Mouse (Mus musculus) stomach, postnatal 0 days (tissue): Measurements from ENCODE around the gene Fto. TPM values are rescaled to one million over a fixed set of nuclear protein-coding genes. Genes with fewer than 3 reads are reported as not detected.

ENCODE experiments used
- ATAC-seq: fragments of 200-750 bp; cut with Nextera tagmentation; 2 replicates; pipeline ENCODE4 v1.8.0; 2017; ENCODE audit not compliant: low FRiP score, low TSS enrichment
- DNase-seq: peaks from one replicate; pipeline ENCODE4 v3.0.0-alpha.2; 2016; ENCODE audit warnings: low spot score
- H3K27ac ChIP-seq: fragments of 300-500 bp; sonication (generic); replicated peaks from 2 replicates; pipeline ENCODE4 v1.5.1; 2014; ENCODE audit warnings: mild to moderate bottlenecking, control low read depth
- H3K27me3 ChIP-seq: fragments of 300-500 bp; sonication (generic); 2 replicates; pipeline ENCODE4 v1.6.1; 2014; ENCODE audit warnings: low read length; ENCODE audit not compliant: control insufficient read depth, insufficient read depth
- H3K36me3 ChIP-seq: fragments of 300-500 bp; sonication (generic); 2 replicates; pipeline ENCODE4 v1.6.1; 2014; ENCODE audit warnings: low read length, mixed read lengths; ENCODE audit not compliant: control insufficient read depth, insufficient read depth
- H3K4me1 ChIP-seq: fragments of 300-500 bp; sonication (generic); replicated peaks from 2 replicates; pipeline ENCODE4 v1.6.1; 2014; ENCODE audit warnings: antibody characterized with exemption; ENCODE audit not compliant: control insufficient read depth, insufficient read depth
- H3K4me2 ChIP-seq: fragments of 300-500 bp; sonication (generic); replicated peaks from 2 replicates; pipeline ENCODE4 v1.6.1; 2014; ENCODE audit warnings: low read depth, mild to moderate bottlenecking, control low read depth, moderate library complexity
- H3K4me3 ChIP-seq: fragments of 300-500 bp; sonication (generic); 2 replicates; pipeline ENCODE4 v1.5.1; 2014; ENCODE audit warnings: low read depth, low read length, control low read depth
- H3K9ac ChIP-seq: fragments of 300-500 bp; sonication (generic); 2 replicates; pipeline ENCODE4 v1.6.1; 2014; ENCODE audit warnings: mild to moderate bottlenecking, low read length, control low read depth, mixed read lengths
- H3K9me3 ChIP-seq: fragments of 300-500 bp; sonication (generic); 2 replicates; pipeline ENCODE4 v1.6.1; 2016; ENCODE audit warnings: low read length; ENCODE audit not compliant: control insufficient read depth
- CTCF ChIP-seq: IDR thresholded peaks from 2 replicates; pipeline ENCODE4 v1.5.1; 2016; ENCODE audit warnings: antibody characterized with exemption, low read depth, mild to moderate bottlenecking, moderate library complexity
- EP300 ChIP-seq: optimal IDR thresholded peaks from 2 replicates; pipeline ENCODE3; 2016; ENCODE audit warnings: antibody characterized with exemption
- WGBS: fragments of 180-500 bp; shearing (Covaris S2); extraction: QIAGEN DNeasy Blood & Tissue Kit; methylation state at CpG from one replicate; pipeline ENCODE4 v1.1.7; 2014; 5-methylcytosine and 5-hydroxymethylcytosine counted together
- polyA plus RNA-seq: library from polyadenylated mRNA; unstranded; fragments of >200 nt; fragmentation: Nextera tagmentation; extraction: Ambion mirVana; gene quantifications from 2 replicates; pipeline ENCODE4 v1.2.1, GENCODE M21; 2015

Gene Fto
- polyA plus RNA-seq, 1 experiment from 2014 or later: 25.7 TPM

GRCm38 (mm10) chr8:91340746-91341145, 27.4 kb downstream of the Fto start:
- no peak overlapping the region for H3K4me3 ChIP-seq
- 31% methylated on average over 1 of the region's 1 CpGs for WGBS
- no peak overlapping the region for H3K9ac ChIP-seq
- H3K4me2 ChIP-seq: no peak overlapping the region
- DNase-seq (no peak), ATAC-seq (no peak)
- no peaks in the 10 kb centered on the region for H3K27me3 ChIP-seq
- no peaks in the 10 kb centered on the region for H3K4me1 ChIP-seq
- no peak overlapping the region for H3K27ac ChIP-seq
- no peak for TF ChIP-seq EP300
- no peak for TF ChIP-seq CTCF
- H3K9me3 ChIP-seq: no peaks in the 10 kb centered on the region
- H3K36me3 ChIP-seq: no peaks in the 10 kb centered on the region

- no peak overlapping the region for H3K4me2 ChIP-seq
- no peaks in the 10 kb centered on the region for H3K9me3 ChIP-seq
- ATAC-seq (no peak), DNase-seq (no peak)
- no peak for TF ChIP-seq EP300
- no peaks in the 10 kb centered on the region for H3K36me3 ChIP-seq
- H3K27ac ChIP-seq: no peak overlapping the region
- no peak overlapping the region for H3K4me3 ChIP-seq
- H3K4me1 ChIP-seq: no peaks in the 10 kb centered on the region
- H3K27me3 ChIP-seq: no peaks in the 10 kb centered on the region
- 59% methylated on average over 5 of the region's 5 CpGs for WGBS
- no peak overlapping the region for H3K9ac ChIP-seq
Measured at GRCm38 (mm10) chr8:91342196-91342595, 28.9 kb downstream of the Fto start.

GRCm38 (mm10) chr8:91342798-91343197, 29.5 kb downstream of the Fto start:
- Histone ChIP-seq H3K27ac (no peak overlapping the region), H3K9me3 (no peaks in the 10 kb centered on the region), H3K4me2 (no peak overlapping the region), H3K4me1 (no peaks in the 10 kb centered on the region; the same call in 1 of the 2 replicates), H3K36me3 (no peaks in the 10 kb centered on the region), H3K4me3 (no peak overlapping the region), H3K9ac (no peak overlapping the region), H3K27me3 (no peaks in the 10 kb centered on the region)
- TF ChIP-seq EP300: no peak
- TF ChIP-seq CTCF: no peak
- WGBS: 75% methylated on average over 5 of the region's 5 CpGs
- DNase-seq: no peak
- ATAC-seq: no peak

GRCm38 (mm10) chr8:91344659-91345058, 31.3 kb downstream of the Fto start:
- 86% methylated on average over 11 of the region's 11 CpGs for WGBS
- ATAC-seq (no peak), DNase-seq (no peak)

GRCm38 (mm10) chr8:91347146-91347545, 33.8 kb downstream of the Fto start:
- DNase-seq: no peak
- H3K4me1 ChIP-seq: peaks cover 2% of the 10 kb centered on the region; the same call in 1 of the 2 replicates
- no peaks in the 10 kb centered on the region for H3K9me3 ChIP-seq
- H3K4me2 ChIP-seq: no peak overlapping the region
- no peak for ATAC-seq
- H3K27ac ChIP-seq: peak overlapping the region; percentile 24; the same call in 1 of the 2 replicates
- 77% methylated on average over 10 of the region's 10 CpGs for WGBS
- no peak overlapping the region for H3K4me3 ChIP-seq
- no peak for TF ChIP-seq EP300
- peak; percentile 39; the same call in 1 of the 2 replicates for TF ChIP-seq CTCF
- no peaks in the 10 kb centered on the region for H3K27me3 ChIP-seq
- H3K9ac ChIP-seq: no peak overlapping the region
- no peaks in the 10 kb centered on the region for H3K36me3 ChIP-seq

More at GRCm38 (mm10) chr8:91344659-91345058, 31.3 kb downstream of the Fto start:
- TF ChIP-seq EP300 (no peak), CTCF (no peak)
- Histone ChIP-seq H3K4me3 (no peak overlapping the region), H3K27ac (no peak overlapping the region), H3K27me3 (no peaks in the 10 kb centered on the region), H3K9ac (no peak overlapping the region), H3K36me3 (no peaks in the 10 kb centered on the region), H3K9me3 (no peaks in the 10 kb centered on the region), H3K4me2 (no peak overlapping the region), H3K4me1 (no peaks in the 10 kb centered on the region; the same call in 1 of the 2 replicates)

GRCm38 (mm10) chr8:91347595-91347994, 34.3 kb downstream of the Fto start:
- ATAC-seq: no peak
- Histone ChIP-seq H3K4me3 (no peak overlapping the region), H3K9me3 (no peaks in the 10 kb centered on the region), H3K4me1 (peaks cover 2% of the 10 kb centered on the region; the same call in 1 of the 2 replicates), H3K27me3 (no peaks in the 10 kb centered on the region), H3K27ac (peak overlapping the region; percentile 24; the same call in 1 of the 2 replicates), H3K36me3 (no peaks in the 10 kb centered on the region), H3K4me2 (no peak overlapping the region), H3K9ac (no peak overlapping the region)
- WGBS: 30% methylated on average over 6 of the region's 6 CpGs
- DNase-seq: no peak
- TF ChIP-seq CTCF: no peak
- no peak for TF ChIP-seq EP300
